Mouse (Mus musculus): Measurements from ENCODE around the gene Pappa2. TPM values are rescaled to one million over a fixed set of nuclear protein-coding genes. Genes with fewer than 3 reads are reported as not detected.
A peak's percentile ranks its signal among the peaks of the same experiment; 100 is the strongest.

Gene Pappa2
- polyA plus RNA-seq, 1 experiment from 2014 or later, result 0.67 TPM

DNA sequence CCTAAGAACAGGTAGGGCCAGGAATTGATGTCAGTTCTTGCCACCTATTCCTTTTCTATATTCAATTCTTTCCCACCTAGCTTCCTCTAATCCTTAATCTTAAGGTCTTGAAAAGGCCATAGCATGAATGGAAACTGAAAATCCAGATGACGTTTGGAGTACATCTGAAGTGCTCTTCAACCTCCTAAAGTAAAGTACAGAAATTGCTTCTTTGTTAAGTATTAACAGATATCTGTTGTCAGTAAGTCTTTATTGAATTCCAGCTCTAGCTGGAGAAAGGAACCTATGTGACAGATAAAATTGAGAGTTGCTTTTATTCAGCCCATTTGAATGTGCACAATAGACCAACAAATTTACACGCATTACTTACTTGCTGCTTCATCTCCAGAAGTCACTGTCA, 280.1 kb downstream of the Pappa2 start:
- Histone ChIP-seq H3K4me3 (replicated peaks; ENCODE audit: low read length) (no peak overlapping the region), H3K9ac (no peak overlapping the region)
- 77% methylated on average over 2 of the region's 2 CpGs for WGBS

DNA sequence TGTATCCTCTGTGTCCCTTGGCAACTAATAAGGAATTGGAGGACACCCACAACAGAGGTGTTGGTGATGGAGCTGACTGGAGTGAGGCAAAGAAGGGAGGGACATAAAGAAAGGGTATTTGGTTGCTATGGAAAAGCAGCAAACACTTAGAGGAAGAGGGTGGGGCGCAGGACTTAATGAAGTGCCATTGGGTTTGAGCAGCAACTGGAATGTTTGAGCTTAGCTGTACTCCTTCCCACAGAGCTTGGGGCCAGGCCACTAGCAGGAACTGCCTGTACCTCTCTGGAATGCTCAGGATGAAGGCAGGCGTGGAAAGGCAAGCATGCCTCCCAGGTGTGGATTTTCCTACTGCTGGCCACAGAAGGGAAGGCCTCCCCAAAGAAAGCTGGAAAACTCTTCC, 281.0 kb downstream of the Pappa2 start:
- H3K27me3 ChIP-seq (ENCODE audit: control insufficient read depth, insufficient read depth, low read length), result no peaks in the 10 kb centered on the region
- H3K9ac ChIP-seq, result no peak overlapping the region
- no peaks in the 10 kb centered on the region for H3K9me3 ChIP-seq (ENCODE audit: control insufficient read depth, low read length)
- 78% methylated on average over 2 of the region's 2 CpGs for WGBS
- H3K4me3 ChIP-seq (replicated peaks; ENCODE audit: low read length), result no peak overlapping the region
- H3K4me1 ChIP-seq (replicated peaks; ENCODE audit: control insufficient read depth, insufficient read depth, low read length), result no peaks in the 10 kb centered on the region
- ATAC-seq (ENCODE audit: low FRiP score) (no peak), DNase-seq (ENCODE audit: low spot score) (no peak)
- no peak overlapping the region for H3K27ac ChIP-seq
- H3K36me3 ChIP-seq (replicated peaks; ENCODE audit: control insufficient read depth, insufficient read depth), result no peaks in the 10 kb centered on the region
- no peak overlapping the region for H3K4me2 ChIP-seq (replicated peaks)

More for the DNA sequence above, 280.1 kb downstream of the Pappa2 start:
- Histone ChIP-seq H3K4me1 (replicated peaks; ENCODE audit: control insufficient read depth, insufficient read depth, low read length) (no peaks in the 10 kb centered on the region), H3K36me3 (replicated peaks; ENCODE audit: control insufficient read depth, insufficient read depth) (no peaks in the 10 kb centered on the region), H3K27me3 (ENCODE audit: control insufficient read depth, insufficient read depth, low read length) (no peaks in the 10 kb centered on the region), H3K9me3 (ENCODE audit: control insufficient read depth, low read length) (no peaks in the 10 kb centered on the region), H3K4me2 (replicated peaks) (no peak overlapping the region), H3K27ac (no peak overlapping the region)
- DNase-seq (ENCODE audit: low spot score) (no peak), ATAC-seq (ENCODE audit: low FRiP score) (no peak)

- Histone ChIP-seq H3K9me3 (ENCODE audit: control insufficient read depth, low read length) (no peaks in the 10 kb centered on the region), H3K4me3 (replicated peaks; ENCODE audit: low read length) (no peak overlapping the region), H3K27ac (no peak overlapping the region), H3K36me3 (replicated peaks; ENCODE audit: control insufficient read depth, insufficient read depth) (no peaks in the 10 kb centered on the region), H3K4me1 (replicated peaks; ENCODE audit: control insufficient read depth, insufficient read depth, low read length) (no peaks in the 10 kb centered on the region), H3K9ac (no peak overlapping the region), H3K4me2 (replicated peaks) (no peak overlapping the region), H3K27me3 (ENCODE audit: control insufficient read depth, insufficient read depth, low read length) (no peaks in the 10 kb centered on the region)
- ATAC-seq (ENCODE audit: low FRiP score), result no peak
- WGBS, result 87% methylated on average over 10 of the region's 10 CpGs
- no peak for DNase-seq (ENCODE audit: low spot score)
Observed at GRCm38 (mm10) chr1:158697859-158698569, 282.3 kb downstream of the Pappa2 start.

DNA sequence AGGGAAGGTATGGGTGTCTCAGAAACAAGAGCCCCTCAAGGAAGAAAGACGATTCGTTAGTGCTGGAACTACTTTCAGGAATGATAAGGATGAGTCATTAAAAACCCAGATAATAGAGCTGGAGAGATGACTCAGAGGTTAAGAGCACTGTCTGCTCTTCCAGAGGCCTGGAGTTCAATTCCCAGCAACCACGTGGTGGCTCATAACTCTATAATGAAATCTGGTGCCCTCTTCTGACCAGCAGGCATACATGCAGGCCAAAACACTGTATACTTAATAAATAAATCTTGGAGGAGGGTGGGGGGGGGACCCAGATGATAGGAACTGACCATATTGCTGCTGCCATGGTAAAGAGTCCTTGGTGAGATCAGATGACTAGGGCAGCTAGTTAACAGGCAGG, 282.9 kb downstream of the Pappa2 start:
- Histone ChIP-seq H3K9ac (no peak overlapping the region), H3K4me3 (replicated peaks; ENCODE audit: low read length) (no peak overlapping the region), H3K9me3 (ENCODE audit: control insufficient read depth, low read length) (no peaks in the 10 kb centered on the region), H3K4me2 (replicated peaks) (no peak overlapping the region), H3K27ac (no peak overlapping the region), H3K27me3 (ENCODE audit: control insufficient read depth, insufficient read depth, low read length) (no peaks in the 10 kb centered on the region), H3K36me3 (replicated peaks; ENCODE audit: control insufficient read depth, insufficient read depth) (no peaks in the 10 kb centered on the region), H3K4me1 (replicated peaks; ENCODE audit: control insufficient read depth, insufficient read depth, low read length) (no peaks in the 10 kb centered on the region)
- ATAC-seq (ENCODE audit: low FRiP score) (no peak), DNase-seq (ENCODE audit: low spot score) (no peak)
- 73% methylated on average over 3 of the region's 3 CpGs for WGBS

GRCm38 (mm10) chr1:158687726-158688125, 292.6 kb downstream of the Pappa2 start:
- no peak overlapping the region for H3K4me2 ChIP-seq (replicated peaks)
- H3K9ac ChIP-seq, result no peak overlapping the region
- no peaks in the 10 kb centered on the region for H3K4me1 ChIP-seq (replicated peaks; ENCODE audit: control insufficient read depth, insufficient read depth, low read length)
- H3K27ac ChIP-seq, result no peak overlapping the region
- 62% methylated on average over 1 of the region's 1 CpGs for WGBS
- H3K36me3 ChIP-seq (replicated peaks; ENCODE audit: control insufficient read depth, insufficient read depth), result peaks cover 61% of the 10 kb centered on the region
- H3K27me3 ChIP-seq (ENCODE audit: control insufficient read depth, insufficient read depth, low read length), result no peaks in the 10 kb centered on the region
- no peak for DNase-seq (ENCODE audit: low spot score)
- no peaks in the 10 kb centered on the region for H3K9me3 ChIP-seq (ENCODE audit: control insufficient read depth, low read length)
- no peak for ATAC-seq (ENCODE audit: low FRiP score)
- no peak overlapping the region for H3K4me3 ChIP-seq (replicated peaks; ENCODE audit: low read length)

- H3K27me3 ChIP-seq (ENCODE audit: control insufficient read depth, insufficient read depth, low read length), result no peaks in the 10 kb centered on the region
- no peaks in the 10 kb centered on the region for H3K9me3 ChIP-seq (ENCODE audit: control insufficient read depth, low read length)
- DNase-seq (ENCODE audit: low spot score) (peak; percentile 84), ATAC-seq (ENCODE audit: low FRiP score) (peak; percentile 83; the same call in 1 of the 2 replicates)
- no peak overlapping the region for H3K9ac ChIP-seq
- H3K36me3 ChIP-seq (replicated peaks; ENCODE audit: control insufficient read depth, insufficient read depth), result peaks cover 55% of the 10 kb centered on the region
- H3K4me3 ChIP-seq (replicated peaks; ENCODE audit: low read length), result no peak overlapping the region
- no peaks in the 10 kb centered on the region for H3K4me1 ChIP-seq (replicated peaks; ENCODE audit: control insufficient read depth, insufficient read depth, low read length)
- no peak overlapping the region for H3K27ac ChIP-seq
- 45% methylated on average over 3 of the region's 3 CpGs for WGBS
- no peak overlapping the region for H3K4me2 ChIP-seq (replicated peaks)
Observed at GRCm38 (mm10) chr1:158669971-158670592, 310.2 kb downstream of the Pappa2 start.

- 93% methylated on average over 3 of the region's 3 CpGs for WGBS
- no peaks in the 10 kb centered on the region for H3K9me3 ChIP-seq (ENCODE audit: control insufficient read depth, low read length)
- H3K4me2 ChIP-seq (replicated peaks), result no peak overlapping the region
- peaks cover 55% of the 10 kb centered on the region for H3K36me3 ChIP-seq (replicated peaks; ENCODE audit: control insufficient read depth, insufficient read depth)
- DNase-seq (ENCODE audit: low spot score) (no peak), ATAC-seq (ENCODE audit: low FRiP score) (no peak)
- H3K4me3 ChIP-seq (replicated peaks; ENCODE audit: low read length), result no peak overlapping the region
- H3K27ac ChIP-seq, result no peak overlapping the region
- no peaks in the 10 kb centered on the region for H3K4me1 ChIP-seq (replicated peaks; ENCODE audit: control insufficient read depth, insufficient read depth, low read length)
- no peak overlapping the region for H3K9ac ChIP-seq
- H3K27me3 ChIP-seq (ENCODE audit: control insufficient read depth, insufficient read depth, low read length), result no peaks in the 10 kb centered on the region
Observed at GRCm38 (mm10) chr1:158666001-158666400, 314.3 kb downstream of the Pappa2 start.
